Comparison of ENCODE assay signal across 8 mouse cellular contexts in the genomic region with DNA sequence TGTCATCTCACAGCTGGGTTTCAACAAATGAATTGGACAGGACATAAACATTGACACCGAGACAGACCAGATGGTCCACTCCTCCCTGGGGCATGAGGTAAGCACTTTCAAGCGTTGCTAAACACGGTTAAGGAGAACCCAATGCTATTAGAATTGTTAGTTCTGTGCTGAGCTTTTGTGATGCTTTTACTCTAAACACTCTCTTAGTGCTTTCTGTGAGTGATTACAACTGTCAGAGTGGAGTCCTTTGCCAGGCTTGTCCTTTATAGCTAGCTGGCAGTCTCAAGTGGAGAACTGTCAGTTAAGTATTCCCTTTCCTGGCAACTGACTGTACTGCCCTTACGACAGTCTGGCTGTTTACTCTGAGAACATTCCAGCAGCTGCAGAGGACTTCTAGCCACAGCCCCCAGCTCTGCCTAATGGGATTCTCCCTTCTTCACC.
DNase-seq lines count a peak whose midpoint lies in the region; ATAC-seq lines count a peak whose summit lies in the region.
"Had no signal": no experiment of that assay in that cellular context is flagged by ENCODE, and none has a peak within 500 bp of the region (broad histone marks: within the 10 kb centered on the region; RNA-seq: fewer than 3 reads in every experiment).

No protein-coding gene starts in this region.

- ATAC-seq in heart, embryonic 11.5 days (replicated peaks; ENCODE audit: insufficient number of reproducible peaks, low FRiP score, low TSS enrichment), result peak; percentile 75

- DNase-seq in urinary bladder, postnatal 14 days (ENCODE audit: low spot score), result peak; percentile 12
- no peak for DNase-seq in urinary bladder, postnatal 10 days (ENCODE audit: low spot score)
- DNase-seq in kidney, postnatal 14 days, result peak; percentile 35
- no peak for DNase-seq in thymus, adult 18-20 months
- no peak for DNase-seq in retina, postnatal 1 day
- no peak for DNase-seq in T-cell, adult 2 months (ENCODE audit: low spot score)
- DNase-seq: thymus, postnatal 36 days had no signal

- peaks cover 7% of the 10 kb centered on the region; the same call in 1 of the 2 replicates for H3K4me1 ChIP-seq in heart, embryonic 11.5 days (ENCODE audit: control insufficient read depth, insufficient read depth, low read length)

- no peaks in the 10 kb centered on the region for H3K9me3 ChIP-seq in heart, embryonic 11.5 days (replicated peaks; ENCODE audit: control insufficient read depth, low read length)

- 25% methylated on average over 4 of the region's 4 CpGs for WGBS in heart, embryonic 11.5 days (ENCODE audit: insufficient replicate concordance)

- no peak overlapping the region for H3K9ac ChIP-seq in heart, embryonic 11.5 days (ENCODE audit: low read depth, low read length)

- no peak overlapping the region for H3K4me3 ChIP-seq in heart, embryonic 11.5 days (ENCODE audit: low read depth, low read length)

- peak overlapping the region; percentile 37; the same call in 1 of the 2 replicates for H3K27ac ChIP-seq in heart, embryonic 11.5 days (ENCODE audit: low read depth, low read length)

- H3K36me3 ChIP-seq in heart, embryonic 11.5 days (ENCODE audit: control insufficient read depth, insufficient read depth, low read length), result no peaks in the 10 kb centered on the region

- 0 out of 2 replicates have a peak overlapping the region, but pooled peaks have one; percentile 14 for H3K4me2 ChIP-seq in heart, embryonic 11.5 days

- H3K27me3 ChIP-seq in heart, embryonic 11.5 days (ENCODE audit: control insufficient read depth, insufficient read depth, low read length), result no peaks in the 10 kb centered on the region

Comparison
In these comparisons a context has a peak if more than half of its experiments do, and no peak if none do; other contexts are left out.
1. DNase-seq: peak in urinary bladder, postnatal 14 days (single experiment) and kidney, postnatal 14 days (single experiment); none in urinary bladder, postnatal 10 days (single experiment), thymus, adult 18-20 months (0 of 2), retina, postnatal 1 day (single experiment) and T-cell, adult 2 months (single experiment).